Mouse (Mus musculus) cortical plate, adult 2 months (tissue): ENCODE measurements around the gene Sptssa.

Experiments
- CTCF ChIP-seq: fragments of 200-500 bp; IDR thresholded peaks from 2 replicates; pipeline ENCODE4 v1.5.1; 2011; ENCODE audit warnings: mild to moderate bottlenecking, control low read depth, low read length; ENCODE audit not compliant: insufficient read depth; ENCODE audit errors: extremely low read depth
- POLR2A ChIP-seq: fragments of 200-500 bp; IDR thresholded peaks from 2 replicates; pipeline ENCODE4 v1.6.1; 2011; ENCODE audit warnings: mild to moderate bottlenecking, low read length, control low read depth; ENCODE audit not compliant: insufficient read depth; ENCODE audit errors: extremely low read depth

DNA sequence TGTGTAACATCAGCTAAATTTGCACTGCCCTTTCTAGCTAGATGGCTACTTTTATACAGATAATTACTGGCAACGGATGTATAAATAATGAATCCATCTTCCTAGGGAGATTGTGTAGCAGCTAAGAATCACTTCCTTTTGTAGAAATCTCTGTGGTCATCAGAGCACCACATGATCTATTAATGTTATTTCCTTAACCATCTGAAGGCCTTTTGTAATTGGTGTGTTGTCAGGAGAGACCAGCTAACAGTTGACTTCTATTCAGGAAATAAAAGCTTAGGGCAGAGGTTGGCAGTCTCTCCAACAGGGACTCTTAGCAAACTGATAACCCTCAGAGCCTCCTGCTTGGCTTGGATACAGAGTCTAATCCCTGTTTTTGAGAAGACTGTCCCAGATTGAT, 19.3 kb downstream of the Sptssa start:
- TF ChIP-seq CTCF (no peak), POLR2A (no peak)
